Mouse (Mus musculus) lung, adult 2 months (tissue): ENCODE data around the gene Srarp.

Source experiments
- CTCF ChIP-seq: fragments of 200-500 bp; IDR thresholded peaks from 2 replicates; pipeline ENCODE4 v1.5.1; 2011; ENCODE audit warnings: mild to moderate bottlenecking, low read length, control low read depth; ENCODE audit not compliant: insufficient read depth
- POLR2A ChIP-seq: fragments of 200-500 bp; IDR thresholded peaks from 2 replicates; pipeline ENCODE4 v1.6.1; 2011; ENCODE audit warnings: low read depth, mild to moderate bottlenecking, control low read depth, low read length, borderline replicate concordance; ENCODE audit errors: extremely low read depth

DNA sequence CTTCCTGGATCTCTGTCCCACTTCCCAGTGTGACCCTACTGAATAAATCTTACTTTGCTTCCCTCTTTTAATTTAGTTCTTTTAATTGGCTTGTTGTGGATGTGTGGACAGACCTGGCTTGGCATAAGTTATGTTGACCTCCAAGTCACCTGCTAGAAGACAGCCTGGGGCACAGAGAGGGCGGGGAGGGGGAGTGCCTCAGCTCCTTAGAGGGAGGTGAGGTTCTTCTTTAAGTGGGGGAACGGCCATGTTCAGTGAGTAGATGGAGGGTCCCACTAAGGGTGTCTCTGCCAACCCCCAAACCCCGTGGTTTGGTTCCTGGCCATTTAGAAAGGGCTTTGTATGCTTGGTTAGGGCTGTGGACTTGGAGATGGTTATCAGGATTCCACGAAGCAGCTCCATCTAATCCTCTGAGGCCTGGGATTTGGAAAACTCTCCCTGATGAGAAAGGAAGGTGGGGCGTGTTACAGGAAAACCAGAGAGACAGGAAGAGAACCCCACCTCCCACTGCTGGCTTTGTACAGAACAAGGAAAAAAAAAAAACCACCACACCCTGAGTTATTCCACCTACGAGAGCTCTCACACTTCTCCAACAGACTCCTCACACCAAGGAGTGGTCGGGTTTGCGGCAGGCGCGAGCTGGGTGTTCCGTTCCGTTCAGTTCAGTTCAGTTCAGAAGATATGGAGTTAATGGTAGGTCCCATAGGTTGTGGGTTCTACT, 3.3 kb upstream of the Srarp start:
- TF ChIP-seq POLR2A, result no peak
- TF ChIP-seq CTCF, result no peak
